ENCODE assay signal across 21 mouse cellular contexts in genomic region chr16:91217948-91218347, GRCm38 (mm10). TPM values are rescaled to one million over a fixed set of nuclear protein-coding genes. Genes with fewer than 3 reads are reported as not detected.
DNase-seq lines count a peak whose midpoint lies in the region; ATAC-seq and TF ChIP-seq lines count a peak whose summit lies in the region.
"Had no signal": no experiment of that assay in that cellular context is flagged by ENCODE, and none has a peak within 500 bp of the region (broad histone marks: within the 10 kb centered on the region; RNA-seq: fewer than 3 reads in every experiment).

No protein-coding gene starts in this region.

- no peak for TF ChIP-seq POLR2A in ES-Bruce4 (IDR thresholded peaks at IDR 0.05; ENCODE audit: insufficient read depth, low read length)
- no peak for TF ChIP-seq POLR2A in cortical plate, adult 2 months (IDR thresholded peaks at IDR 0.05; ENCODE audit: extremely low read depth, insufficient read depth, low read length)

- H3K27me3 ChIP-seq in heart, postnatal 0 days (ENCODE audit: control insufficient read depth, insufficient read depth, low read length): peaks cover 65% of the 10 kb centered on the region
- peaks cover 55% of the 10 kb centered on the region for H3K27me3 ChIP-seq in liver, postnatal 0 days (ENCODE audit: insufficient read depth, low read length)
- H3K27me3 ChIP-seq in liver, embryonic 12.5 days (replicated peaks): peaks cover 92% of the 10 kb centered on the region
- no peaks in the 10 kb centered on the region for H3K27me3 ChIP-seq in ES-Bruce4 (ENCODE audit: control insufficient read depth, insufficient read depth, low read length, poor library complexity, severe bottlenecking)

- H3K4me3 ChIP-seq in heart, postnatal 0 days (ENCODE audit: low read depth, low read length): no peak overlapping the region
- no peak overlapping the region for H3K4me3 ChIP-seq in liver, postnatal 0 days (ENCODE audit: low read depth, low read length)
- H3K4me3 ChIP-seq in liver, embryonic 12.5 days: no peak overlapping the region
- H3K4me3 ChIP-seq in ES-Bruce4 (ENCODE audit: low read depth, low read length): no peak overlapping the region
- H3K4me3 ChIP-seq in cortical plate, adult 2 months (ENCODE audit: insufficient read depth, low read length): no peak overlapping the region
- H3K4me3 ChIP-seq: forebrain, embryonic 12.5 days had no signal

- no peak overlapping the region for H3K4me2 ChIP-seq in heart, postnatal 0 days (ENCODE audit: low read depth, low read length)
- no peak overlapping the region for H3K4me2 ChIP-seq in liver, postnatal 0 days (ENCODE audit: low read depth, low read length)
- no peak overlapping the region for H3K4me2 ChIP-seq in liver, embryonic 12.5 days
- H3K4me2 ChIP-seq: forebrain, embryonic 12.5 days had no signal

- TF ChIP-seq CTCF in heart, postnatal 0 days (IDR thresholded peaks at IDR 0.05; ENCODE audit: low read depth): peak; percentile 10; the same call in 1 of the 2 replicates
- TF ChIP-seq CTCF in liver, postnatal 0 days (IDR thresholded peaks at IDR 0.05; ENCODE audit: low read depth): peak; percentile 56
- TF ChIP-seq CTCF in ES-Bruce4 (IDR thresholded peaks at IDR 0.05; ENCODE audit: low read depth, low read length): peak; percentile 50
- 0 out of 2 replicates have a peak, but pooled peaks have one; percentile 3 for TF ChIP-seq CTCF in cortical plate, adult 2 months (IDR thresholded peaks at IDR 0.05; ENCODE audit: extremely low read depth, insufficient read depth, low read length)

- ATAC-seq in heart, postnatal 0 days (ENCODE audit: insufficient read depth, low read depth): no peak
- no peak for ATAC-seq in liver, postnatal 0 days
- no peak for ATAC-seq in liver, embryonic 12.5 days

- no peak for TF ChIP-seq EP300 in heart, postnatal 0 days (IDR thresholded peaks at IDR 0.05; ENCODE audit: low read depth)
- no peak for TF ChIP-seq EP300 in liver, postnatal 0 days (IDR thresholded peaks at IDR 0.05; ENCODE audit: low read depth)
- no peak for TF ChIP-seq EP300 in ES-Bruce4 (IDR thresholded peaks at IDR 0.05; ENCODE audit: insufficient read depth, low read depth, low read length)

- no peak overlapping the region for H3K27ac ChIP-seq in heart, postnatal 0 days (ENCODE audit: low read depth)
- no peak overlapping the region for H3K27ac ChIP-seq in liver, postnatal 0 days (ENCODE audit: low read depth)
- H3K27ac ChIP-seq in liver, embryonic 12.5 days: no peak overlapping the region
- H3K27ac ChIP-seq in ES-Bruce4 (ENCODE audit: insufficient read depth, low read length): no peak overlapping the region
- no peak overlapping the region for H3K27ac ChIP-seq in cortical plate, adult 2 months (ENCODE audit: insufficient read depth, low read length)
- H3K27ac ChIP-seq: forebrain, embryonic 12.5 days had no signal

- 0 out of 2 replicates have a peak, but pooled peaks cover 4% of the 10 kb centered on the region for H3K9me3 ChIP-seq in heart, postnatal 0 days (replicated peaks; ENCODE audit: control insufficient read depth, low read length)
- peaks cover 4% of the 10 kb centered on the region; the same call in 1 of the 2 replicates for H3K9me3 ChIP-seq in liver, postnatal 0 days (ENCODE audit: low read length)
- H3K9me3 ChIP-seq in liver, embryonic 12.5 days (replicated peaks): peaks cover 5% of the 10 kb centered on the region; the same call in 1 of the 2 replicates
- no peaks in the 10 kb centered on the region for H3K9me3 ChIP-seq in ES-Bruce4 (replicated peaks; ENCODE audit: control insufficient read depth, insufficient read depth, low read length, poor library complexity, severe bottlenecking)

- H3K36me3 ChIP-seq in heart, postnatal 0 days (replicated peaks; ENCODE audit: control insufficient read depth, insufficient read depth, low read length): no peaks in the 10 kb centered on the region
- no peaks in the 10 kb centered on the region for H3K36me3 ChIP-seq in liver, postnatal 0 days (replicated peaks; ENCODE audit: insufficient read depth, low read length)
- H3K36me3 ChIP-seq in liver, embryonic 12.5 days: no peaks in the 10 kb centered on the region
- H3K36me3 ChIP-seq in ES-Bruce4 (ENCODE audit: control insufficient read depth, insufficient read depth, low read length, poor library complexity, severe bottlenecking): no peaks in the 10 kb centered on the region
- H3K36me3 ChIP-seq: forebrain, embryonic 12.5 days had no signal

- H3K4me1 ChIP-seq in heart, postnatal 0 days (ENCODE audit: control insufficient read depth, insufficient read depth): no peaks in the 10 kb centered on the region
- peaks cover 2% of the 10 kb centered on the region; the same call in 1 of the 2 replicates for H3K4me1 ChIP-seq in liver, postnatal 0 days (ENCODE audit: insufficient read depth)
- H3K4me1 ChIP-seq in liver, embryonic 12.5 days: 0 out of 2 replicates have a peak, but pooled peaks cover 7% of the 10 kb centered on the region
- peaks cover 4% of the 10 kb centered on the region for H3K4me1 ChIP-seq in ES-Bruce4 (ENCODE audit: control insufficient read depth, insufficient read depth, low read length)
- no peaks in the 10 kb centered on the region for H3K4me1 ChIP-seq in cortical plate, adult 2 months (ENCODE audit: control insufficient read depth, insufficient read depth, low read length)

- 65% methylated on average over 6 of the region's 6 CpGs for WGBS in heart, postnatal 0 days
- 62% methylated on average over 6 of the region's 6 CpGs for WGBS in liver, postnatal 0 days (ENCODE audit: insufficient replicate concordance)
- WGBS in liver, embryonic 12.5 days (ENCODE audit: insufficient replicate concordance): 55% methylated on average over 6 of the region's 6 CpGs

- H3K9ac ChIP-seq in heart, postnatal 0 days (replicated peaks; ENCODE audit: low read depth, low read length): no peak overlapping the region
- H3K9ac ChIP-seq in liver, postnatal 0 days (replicated peaks): no peak overlapping the region
- H3K9ac ChIP-seq in liver, embryonic 12.5 days: no peak overlapping the region
- no peak overlapping the region for H3K9ac ChIP-seq in ES-Bruce4 (ENCODE audit: low read depth, poor library complexity, severe bottlenecking)
- H3K9ac ChIP-seq: forebrain, embryonic 12.5 days had no signal

- DNase-seq in heart, postnatal 0 days (ENCODE audit: low spot score): no peak
- no peak for DNase-seq in heart, adult 18-20 months
- no peak for DNase-seq in liver, postnatal 0 days
- no peak for DNase-seq in ovary, postnatal 10 days (ENCODE audit: low spot score)
- DNase-seq in retina, postnatal 1 day: no peak
- DNase-seq: adrenal gland, postnatal 10 days; cerebellum, postnatal 25 days; heart, postnatal 14 days; kidney, postnatal 36 days; layer of hippocampus, postnatal 36 days; right cerebral cortex, postnatal 4 days; thymus, postnatal 36 days had no signal

RNA-seq across cellular contexts. Expression of gene Olig2, which starts 7.3 kb away (rescaled TPM):
- 0.46 TPM in 1 of 2 replicates, not detected in the other for total RNA-seq in heart, postnatal 0 days (2014; rRNA removed; ENCODE audit: low replicate concordance)
- not detected in 2 replicates for polyA plus RNA-seq in heart, postnatal 0 days (2015; fragmentation: Nextera tagmentation; extraction: Ambion mirVana)
- total RNA-seq in heart, adult 18-20 months (2021): not detected
- not detected in 2 replicates for polyA plus RNA-seq in liver, postnatal 0 days (2015; fragmentation: Nextera tagmentation; extraction: Ambion mirVana)
- not detected in 2 replicates for polyA plus RNA-seq in liver, embryonic 12.5 days (2016; fragmentation: Nextera tagmentation; extraction: Ambion mirVana)
- polyA plus RNA-seq in ES-Bruce4 (2011; ENCODE audit: insufficient read depth, insufficient read length, low read depth, missing spikeins): 25.8 and 26.2 TPM in 2 replicates
- polyA plus RNA-seq in cortical plate, adult 2 months (2012; rRNA removed): 32.9 and 37.9 TPM in 2 replicates
- total RNA-seq: adrenal gland, postnatal 10 days; heart, adult 8-10 months; heart, postnatal 14 days had no signal
- polyA plus RNA-seq: intestine, embryonic 14.5 days; limb, embryonic 11.5 days; lung, embryonic 16.5 days; stomach, embryonic 14.5 days had no signal

RNA-seq across cellular contexts. Expression of gene Olig1, which starts 51.6 kb away (rescaled TPM):
- total RNA-seq in heart, postnatal 0 days (2014; rRNA removed; ENCODE audit: low replicate concordance): not detected in 2 replicates
- 0.07 TPM in 1 of 2 replicates, not detected in the other for polyA plus RNA-seq in heart, postnatal 0 days (2015; fragmentation: Nextera tagmentation; extraction: Ambion mirVana)
- total RNA-seq in heart, adult 18-20 months (2021): under 1 TPM in 1 of 2 experiments, not detected in 1; 0.18 TPM
- polyA plus RNA-seq in liver, postnatal 0 days (2015; fragmentation: Nextera tagmentation; extraction: Ambion mirVana): 0.28 and 0.33 TPM in 2 replicates
- not detected in 2 replicates for polyA plus RNA-seq in liver, embryonic 12.5 days (2016; fragmentation: Nextera tagmentation; extraction: Ambion mirVana)
- 43.8 and 44.3 TPM in 2 replicates for polyA plus RNA-seq in ES-Bruce4 (2011; ENCODE audit: insufficient read depth, insufficient read length, low read depth, missing spikeins)
- polyA plus RNA-seq in cortical plate, adult 2 months (2012; rRNA removed): 202 and 230 TPM in 2 replicates
- total RNA-seq: heart, adult 8-10 months; heart, postnatal 14 days had no signal
- polyA plus RNA-seq: limb, embryonic 11.5 days; lung, embryonic 16.5 days; stomach, embryonic 14.5 days had no signal

Comparison
In these comparisons a context has a peak if more than half of its experiments do, and no peak if none do; other contexts are left out.
1. CTCF ChIP-seq: peak in every context shown above with its lines; median percentile 56 in liver, postnatal 0 days; 50 in ES-Bruce4; 10 in heart, postnatal 0 days; 3 in cortical plate, adult 2 months.
2. RNA of gene Olig2, which starts 7.3 kb away (polyA plus RNA-seq): 32.9 to 37.9 TPM in cortical plate, adult 2 months and 25.8 to 26.2 TPM in ES-Bruce4; not detected in liver, embryonic 12.5 days, not detected in heart, postnatal 0 days and not detected in liver, postnatal 0 days; every median in the first group is over 10 times any median in the second.
3. RNA of gene Olig1, which starts 51.6 kb away (polyA plus RNA-seq): 202 to 230 TPM in cortical plate, adult 2 months and 43.8 to 44.3 TPM in ES-Bruce4; 0.28 to 0.33 TPM in liver, postnatal 0 days, 0.07 TPM in heart, postnatal 0 days and not detected in liver, embryonic 12.5 days; every median in the first group is over 10 times any median in the second.